Mouse (Mus musculus) lung, postnatal 0 days (tissue): Measurements from ENCODE around the gene Csnk1e.

Source experiments
- CTCF ChIP-seq: IDR thresholded peaks from 2 replicates; pipeline ENCODE4 v1.5.1; 2016; ENCODE audit warnings: antibody characterized with exemption, mild to moderate bottlenecking
- EP300 ChIP-seq: IDR thresholded peaks from 2 replicates; pipeline ENCODE4 v1.6.1; 2016; ENCODE audit warnings: antibody characterized with exemption, mild to moderate bottlenecking, control low read depth

DNA sequence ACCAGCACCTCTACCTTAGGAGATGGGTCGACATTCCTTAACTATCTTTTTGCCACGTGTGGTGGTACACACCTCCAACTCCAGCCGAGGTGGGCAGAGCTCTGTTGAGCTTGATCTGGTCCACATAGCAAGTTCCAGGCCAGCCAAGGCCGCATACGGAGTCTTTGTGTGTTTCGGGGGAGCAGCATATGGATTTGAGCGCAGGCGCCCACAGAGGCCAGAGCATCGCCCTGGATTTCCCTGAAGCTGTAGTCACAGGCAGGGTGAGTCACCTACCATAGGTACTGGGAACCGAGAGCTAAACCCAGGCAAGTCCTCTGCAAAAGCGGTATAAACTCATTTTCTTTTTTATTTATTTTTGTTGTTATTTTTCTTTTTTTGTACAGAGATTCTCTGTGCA, 23.0 kb downstream of the Csnk1e start:
- TF ChIP-seq EP300 = no peak
- TF ChIP-seq CTCF = no peak
